Mouse (Mus musculus): ENCODE results near the gene Sfmbt1.

DNA sequence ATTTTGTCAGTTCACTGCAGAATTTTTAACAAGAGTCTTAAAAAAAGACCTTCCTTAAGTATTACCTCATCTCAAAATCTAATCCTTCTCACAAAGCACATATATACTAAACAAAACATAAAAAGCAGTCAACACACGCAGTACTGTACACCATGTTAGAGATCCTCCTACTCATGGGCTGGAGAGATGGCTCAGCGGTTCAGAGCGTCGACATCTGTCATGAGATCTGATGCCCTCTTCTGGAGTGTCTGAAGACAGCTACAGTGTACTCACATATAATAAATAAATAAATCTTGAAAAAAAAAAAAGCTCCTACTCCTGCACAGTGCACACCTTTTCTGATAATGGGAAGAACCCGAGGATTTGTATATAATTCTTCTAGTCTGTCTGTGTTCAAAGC lies 7.8 kb downstream of the Sfmbt1 start:
- no peak for TF ChIP-seq USF1 (IDR thresholded peaks at IDR 0.05; ENCODE audit: low read depth)
- TF ChIP-seq POLR2A (IDR thresholded peaks at IDR 0.05; ENCODE audit: insufficient read length, low read depth), result no peak
- no peak for TF ChIP-seq MYOD1 (IDR thresholded peaks at IDR 0.05; ENCODE audit: control insufficient read depth in 1 of 3, insufficient read length in 2 of 3, low read depth in 2 of 3)
- TF ChIP-seq POLR2AphosphoS2 (IDR thresholded peaks at IDR 0.05; ENCODE audit: insufficient read length, low read depth), result no peak

All from myocyte (in vitro differentiated cells).